Mouse (Mus musculus) heart, embryonic 10.5 days (tissue): ENCODE results near the gene Rps21. TPM values are rescaled to one million over a fixed set of nuclear protein-coding genes. Genes with fewer than 3 reads are reported as not detected.
A peak's percentile ranks its signal among the peaks of the same experiment; 100 is the strongest.
"Not testable (repeated sequence)": the region's sequence is repeated elsewhere in the genome, so short reads cannot be mapped to it uniquely, and the experiment has no call there.

ENCODE experiments used
- DNase-seq: peaks from one replicate; pipeline ENCODE4 v3.0.0-alpha.2; 2017; ENCODE audit warnings: low spot score
- H3K27ac ChIP-seq: fragments of 300-500 bp; sonication (generic); 2 replicates; pipeline ENCODE4 v1.5.1; 2016; ENCODE audit warnings: mild to moderate bottlenecking
- H3K27me3 ChIP-seq: fragments of 300-500 bp; sonication (generic); 2 replicates; pipeline ENCODE4 v1.6.1; 2016; ENCODE audit warnings: mild to moderate bottlenecking; ENCODE audit not compliant: poor library complexity, insufficient read depth, severe bottlenecking
- H3K36me3 ChIP-seq: fragments of 300-500 bp; sonication (generic); 2 replicates; pipeline ENCODE4 v1.6.1; 2016; ENCODE audit warnings: mild to moderate bottlenecking, moderate library complexity
- H3K4me1 ChIP-seq: fragments of 300-500 bp; sonication (generic); 2 replicates; pipeline ENCODE4 v1.6.1; 2016; ENCODE audit warnings: mild to moderate bottlenecking
- H3K4me3 ChIP-seq: fragments of 300-500 bp; sonication (generic); 2 replicates; pipeline ENCODE4 v1.5.1; 2016; ENCODE audit warnings: mild to moderate bottlenecking, moderate library complexity
- H3K9me3 ChIP-seq: fragments of 300-500 bp; sonication (generic); 2 replicates; pipeline ENCODE4 v1.6.1; 2016; ENCODE audit warnings: mild to moderate bottlenecking, moderate library complexity
- WGBS: fragments of 180-500 bp; shearing (Covaris S2); methylation state at CpG from one replicate; pipeline ENCODE4 v1.1.7; 2016; 5-methylcytosine and 5-hydroxymethylcytosine counted together
- polyA plus RNA-seq: library from polyadenylated mRNA; unstranded; fragments of >200 nt; fragmentation: Nextera tagmentation; extraction: Ambion mirVana; gene quantifications from 2 replicates; pipeline ENCODE4 v1.2.1, GENCODE M21; 2016

The Rps21 gene
- polyA plus RNA-seq, 1 experiment from 2014 or later, result 360 TPM

DNA sequence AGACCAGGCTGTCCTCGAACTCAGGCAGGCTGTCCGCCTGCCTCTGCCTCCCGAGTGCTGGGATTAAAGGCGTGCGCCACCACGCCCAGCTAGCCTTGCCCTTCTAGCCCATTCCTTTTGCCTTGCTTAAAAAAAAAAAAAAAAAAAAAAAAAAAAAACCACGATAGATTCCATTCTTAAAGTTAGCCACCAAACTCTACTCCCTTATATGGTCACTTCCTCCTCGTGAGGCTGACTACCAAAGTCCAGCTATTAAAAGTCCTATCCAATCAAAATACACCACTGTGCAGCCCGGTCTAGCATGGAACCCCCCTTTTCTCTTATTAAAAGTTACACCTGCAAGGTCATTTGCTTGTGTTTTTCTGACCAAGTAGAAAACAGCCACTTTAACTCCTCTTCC, 1.5 kb upstream of the Rps21 start:
- WGBS, result 93% methylated on average over 9 of the region's 9 CpGs
- Histone ChIP-seq H3K9me3 (no peaks in the 10 kb centered on the region), H3K27me3 (no peaks in the 10 kb centered on the region), H3K36me3 (peaks cover 28% of the 10 kb centered on the region), H3K4me3 (peak overlapping the region; percentile 88), H3K4me1 (peaks cover 24% of the 10 kb centered on the region), H3K27ac (peak overlapping the region; percentile 92)
- DNase-seq, result no peak

DNA sequence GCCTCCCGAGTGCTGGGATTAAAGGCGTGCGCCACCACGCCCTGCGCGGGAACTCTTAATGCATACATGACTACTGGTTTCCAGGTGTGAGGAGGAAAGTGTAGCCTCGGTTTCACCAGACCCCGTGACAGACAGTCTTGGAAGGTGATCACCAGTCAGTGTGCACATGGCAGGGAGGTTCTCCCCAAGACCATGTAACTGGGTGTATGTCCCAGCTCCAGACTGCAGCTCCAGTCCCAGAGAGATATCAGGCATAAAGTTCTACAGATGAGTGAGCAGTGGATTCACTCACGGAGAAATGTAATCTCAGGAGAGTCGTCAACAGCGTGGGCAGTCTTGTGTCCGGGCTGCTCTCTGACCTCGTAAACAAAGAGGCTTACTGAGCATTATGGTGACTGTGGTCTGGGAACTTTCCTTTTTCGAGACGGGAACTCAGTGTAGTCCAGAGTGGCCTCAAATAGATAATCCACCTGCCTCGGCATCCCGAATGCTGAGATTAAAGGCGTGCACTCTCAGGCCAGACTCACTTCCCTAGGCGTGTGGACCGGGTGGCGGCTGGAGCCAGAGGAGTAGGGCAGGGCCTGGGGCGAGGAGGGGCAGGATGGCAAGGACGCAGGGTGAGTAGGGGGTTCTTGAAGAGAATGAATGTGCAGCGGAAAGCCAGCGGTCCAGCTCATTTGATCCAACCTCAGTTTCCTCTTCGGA, 729 bp upstream of the Rps21 start:
- Histone ChIP-seq H3K27ac (peak overlapping the region; percentile 92), H3K36me3 (peaks cover 34% of the 10 kb centered on the region), H3K27me3 (no peaks in the 10 kb centered on the region), H3K4me3 (peak overlapping the region; percentile 88), H3K4me1 (peaks cover 23% of the 10 kb centered on the region), H3K9me3 (no peaks in the 10 kb centered on the region)
- WGBS, result 23% methylated on average over 26 of the region's 26 CpGs
- no peak for DNase-seq

DNA sequence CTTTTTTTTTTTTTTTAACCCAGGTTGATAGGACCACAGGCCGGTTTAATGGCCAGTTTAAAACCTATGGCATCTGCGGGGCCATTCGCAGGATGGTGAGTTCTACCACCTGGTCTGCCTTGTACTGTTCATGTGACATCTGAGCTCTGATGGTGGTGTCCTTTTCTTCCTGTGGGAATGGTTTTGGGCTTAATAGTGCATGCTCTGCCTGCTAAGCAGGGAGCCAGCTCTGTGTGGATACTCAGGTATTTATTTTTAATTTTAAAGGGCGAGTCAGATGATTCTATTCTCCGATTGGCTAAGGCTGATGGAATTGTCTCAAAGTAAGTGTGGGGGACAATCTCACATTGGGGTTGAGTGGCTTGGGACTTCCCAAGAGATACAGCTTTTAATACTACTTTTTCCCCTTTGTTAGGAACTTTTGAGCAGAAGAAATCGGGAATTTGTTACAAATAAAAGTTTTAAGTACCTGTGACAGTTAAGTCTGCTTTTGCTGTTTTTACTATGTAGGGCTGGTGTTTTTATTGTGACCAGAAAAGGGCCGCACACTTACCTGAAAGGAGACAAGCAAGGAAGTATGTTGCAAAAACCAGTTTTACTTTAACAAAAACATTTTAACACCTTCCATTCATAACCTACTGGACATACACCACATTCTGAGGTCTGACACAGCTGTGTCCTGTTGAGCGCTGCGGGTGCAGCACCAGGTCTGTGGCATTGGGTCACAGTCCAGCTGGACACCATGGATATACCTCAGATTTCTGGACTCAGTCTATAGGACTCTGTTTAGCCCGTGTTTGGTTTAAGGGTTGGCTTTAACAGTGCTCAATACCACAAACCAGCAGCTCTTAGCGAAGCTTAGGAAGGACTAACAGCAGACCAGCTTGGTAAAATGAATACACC, 1.0 kb downstream of the Rps21 start:
- 53% methylated on average over 11 of the region's 11 CpGs for WGBS
- no peaks in the 10 kb centered on the region for H3K27me3 ChIP-seq
- H3K9me3 ChIP-seq, result no peaks in the 10 kb centered on the region
- H3K4me3 ChIP-seq, result peak overlapping the region; percentile 88
- peak overlapping the region; percentile 91 for H3K27ac ChIP-seq
- DNase-seq, result no peak
- peaks cover 33% of the 10 kb centered on the region for H3K4me1 ChIP-seq
- H3K36me3 ChIP-seq, result peaks cover 50% of the 10 kb centered on the region

DNA sequence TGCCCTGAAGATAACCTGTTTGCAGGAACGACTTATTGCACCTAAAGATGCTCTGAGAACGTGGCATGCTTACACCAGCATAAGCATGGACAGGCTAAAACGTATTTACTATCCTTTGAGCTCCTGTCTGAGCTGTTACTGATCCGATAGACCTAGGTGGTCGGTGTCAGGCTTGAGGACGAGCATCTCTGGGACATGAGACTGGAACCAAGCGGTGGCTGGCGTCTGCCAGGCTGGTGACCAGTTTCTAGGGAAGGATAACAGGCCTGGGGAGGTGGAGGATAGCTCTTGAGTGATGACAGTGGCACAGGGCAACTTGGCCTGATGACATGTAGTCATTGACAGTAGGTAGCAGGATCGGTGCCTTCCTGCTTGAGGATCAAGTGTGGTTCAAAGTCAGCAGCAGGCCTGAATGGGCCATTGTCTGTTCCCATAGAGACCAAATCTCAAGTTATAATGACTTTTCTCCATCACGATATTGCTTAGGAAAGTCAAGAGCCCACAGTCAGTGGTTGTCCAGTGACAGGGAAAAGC, 1.8 kb downstream of the Rps21 start:
- not testable (repeated sequence) for H3K27me3 ChIP-seq, H3K9me3 ChIP-seq, DNase-seq, H3K4me3 ChIP-seq, H3K27ac ChIP-seq
- WGBS, result 74% methylated on average over 10 of the region's 10 CpGs
- Histone ChIP-seq H3K4me1 (peaks cover 33% of the 10 kb centered on the region), H3K36me3 (peaks cover 59% of the 10 kb centered on the region)

DNA sequence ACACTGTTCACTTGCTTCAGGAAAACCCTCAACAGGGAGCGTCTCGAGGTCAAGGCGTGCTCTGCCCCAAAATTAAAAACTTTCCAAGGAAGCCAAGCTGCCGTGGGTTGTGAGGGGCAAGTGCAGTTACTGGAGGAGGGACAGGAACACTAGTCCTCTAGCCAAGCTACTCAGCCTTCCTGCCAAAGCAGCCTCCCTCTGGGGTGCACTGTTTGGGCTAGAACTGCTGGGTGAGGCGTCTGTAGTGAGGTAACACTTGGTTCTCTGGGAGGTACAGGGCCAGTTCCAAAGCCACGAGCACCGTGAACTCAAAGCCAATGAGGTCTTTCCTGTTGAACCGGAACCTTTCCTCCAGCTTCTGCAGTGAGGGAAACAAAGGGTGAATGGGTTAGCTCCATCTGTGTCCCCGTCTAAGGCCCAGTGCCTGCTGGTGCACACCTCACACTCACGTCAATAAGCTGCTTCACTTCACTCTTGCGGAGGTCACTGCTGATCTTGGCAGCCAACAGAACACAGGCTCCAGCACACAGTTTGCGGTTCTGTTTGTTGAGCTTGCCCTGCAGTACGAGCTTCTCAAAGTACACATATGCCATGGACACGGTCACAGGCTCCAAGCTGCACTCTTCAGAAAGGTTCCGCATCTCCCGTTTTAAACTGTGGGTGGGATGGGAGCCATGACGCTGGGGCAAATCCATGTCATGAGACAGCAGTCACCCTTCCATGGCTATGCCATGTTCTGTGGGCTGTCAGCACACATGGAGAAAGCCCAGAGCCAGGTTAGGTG, 2.8 kb downstream of the Rps21 start:
- not testable (repeated sequence) for H3K27me3 ChIP-seq, DNase-seq, H3K27ac ChIP-seq, H3K9me3 ChIP-seq, H3K4me3 ChIP-seq
- WGBS, result 77% methylated on average over 17 of the region's 17 CpGs
- Histone ChIP-seq H3K36me3 (peaks cover 67% of the 10 kb centered on the region), H3K4me1 (peaks cover 33% of the 10 kb centered on the region)

- Histone ChIP-seq H3K36me3 (peaks cover 71% of the 10 kb centered on the region), H3K4me1 (peaks cover 31% of the 10 kb centered on the region), H3K4me3 (no peak overlapping the region), H3K27ac (0 out of 2 replicates have a peak overlapping the region, but pooled peaks have one; percentile 17), H3K9me3 (no peaks in the 10 kb centered on the region), H3K27me3 (no peaks in the 10 kb centered on the region)
- 64% methylated on average over 8 of the region's 8 CpGs for WGBS
- no peak for DNase-seq
These were observed 3.7 kb downstream of the Rps21 start for GRCm38 (mm10) chr2:180260610-180261480.

DNA sequence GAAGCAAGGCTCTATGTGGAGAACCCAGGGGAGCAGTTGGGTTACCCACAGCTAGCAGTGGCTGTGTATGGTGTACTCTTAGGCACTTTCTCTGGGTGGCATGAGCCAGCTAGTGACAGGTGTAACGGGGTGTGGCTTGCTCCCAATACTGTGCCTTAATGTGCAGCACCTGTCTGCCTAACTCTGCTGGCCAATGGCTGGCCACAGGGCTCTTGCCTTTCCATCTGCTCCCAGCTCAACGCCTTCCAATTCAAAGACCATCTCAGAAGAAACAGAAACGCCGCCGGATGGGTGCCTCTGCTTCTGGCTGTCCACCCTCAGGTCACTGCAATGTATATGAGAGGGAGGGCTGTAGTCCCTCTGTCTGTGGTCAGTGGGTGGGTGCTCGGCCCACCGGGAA, 4.7 kb downstream of the Rps21 start:
- H3K4me1 ChIP-seq, result peaks cover 22% of the 10 kb centered on the region
- 86% methylated on average over 7 of the region's 7 CpGs for WGBS
- DNase-seq, result no peak
- no peak overlapping the region for H3K4me3 ChIP-seq
- no peaks in the 10 kb centered on the region for H3K9me3 ChIP-seq
- H3K27ac ChIP-seq, result no peak overlapping the region
- H3K36me3 ChIP-seq, result peaks cover 81% of the 10 kb centered on the region
- no peaks in the 10 kb centered on the region for H3K27me3 ChIP-seq

- peaks cover 22% of the 10 kb centered on the region for H3K4me1 ChIP-seq
- no peaks in the 10 kb centered on the region for H3K27me3 ChIP-seq
- no peaks in the 10 kb centered on the region for H3K9me3 ChIP-seq
- peaks cover 86% of the 10 kb centered on the region for H3K36me3 ChIP-seq
- no peak for DNase-seq
- no peak overlapping the region for H3K27ac ChIP-seq
- H3K4me3 ChIP-seq, result no peak overlapping the region
- 69% methylated on average over 3 of the region's 3 CpGs for WGBS
These were observed 5.3 kb downstream of the Rps21 start for GRCm38 (mm10) chr2:180262441-180262840.

DNA sequence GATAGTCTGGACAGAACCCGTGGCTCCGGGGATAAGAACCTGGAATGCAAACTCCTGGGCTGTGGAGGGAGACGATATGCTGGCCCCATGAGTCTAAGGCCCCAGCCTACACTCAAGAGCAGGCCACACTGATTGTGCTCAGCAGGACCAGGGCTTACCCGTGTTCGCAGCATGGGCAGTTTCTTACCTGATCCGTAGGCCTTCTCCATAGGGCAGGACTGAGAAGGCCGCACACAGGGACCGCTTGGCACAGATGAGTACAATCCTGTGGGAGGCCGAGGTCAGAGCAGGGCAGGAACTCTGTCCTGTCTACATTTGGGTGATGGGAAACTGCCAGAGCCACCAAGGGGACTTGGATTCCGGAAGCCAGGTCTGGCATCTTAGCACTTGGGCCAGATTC, 5.7 kb downstream of the Rps21 start:
- WGBS, result 84% methylated on average over 10 of the region's 10 CpGs
- H3K27ac ChIP-seq, result no peak overlapping the region

GRCm38 (mm10) chr2:180267955-180268354, 10.8 kb downstream of the Rps21 start:
- no peak for DNase-seq
- Histone ChIP-seq H3K4me1 (peaks cover 35% of the 10 kb centered on the region), H3K27me3 (no peaks in the 10 kb centered on the region), H3K36me3 (peaks cover 71% of the 10 kb centered on the region), H3K4me3 (no peak overlapping the region), H3K27ac (no peak overlapping the region), H3K9me3 (no peaks in the 10 kb centered on the region)
- whole genome bisulfite sequencing, result 66% methylated on average over 2 of the region's 2 CpGs

More for the DNA sequence above, 5.7 kb downstream of the Rps21 start:
- Histone ChIP-seq H3K36me3 (peaks cover 86% of the 10 kb centered on the region), H3K4me3 (no peak overlapping the region), H3K27me3 (no peaks in the 10 kb centered on the region), H3K9me3 (no peaks in the 10 kb centered on the region), H3K4me1 (peaks cover 22% of the 10 kb centered on the region)
- no peak for DNase-seq

DNA sequence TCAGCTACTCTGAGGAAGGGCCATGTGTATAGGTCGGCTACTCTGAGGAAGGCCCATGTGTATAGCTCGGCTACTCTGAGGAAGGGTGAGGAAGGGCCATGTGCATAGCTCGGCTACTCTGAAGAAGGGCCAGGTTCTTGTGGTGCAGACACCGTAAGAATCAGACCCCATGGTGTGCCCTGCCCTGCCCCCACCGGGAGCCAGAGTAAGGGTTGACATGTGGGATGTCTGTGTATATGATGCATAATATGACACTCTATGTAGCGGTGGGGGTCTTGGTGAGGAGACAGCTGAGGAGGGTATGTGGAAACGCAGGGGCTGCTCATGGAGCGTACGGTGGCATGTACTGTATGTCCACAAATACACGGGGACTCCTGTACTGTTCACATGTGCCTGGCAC, 12.2 kb downstream of the Rps21 start:
- Histone ChIP-seq H3K27me3 (no peaks in the 10 kb centered on the region), H3K27ac (no peak overlapping the region; the same call in 1 of the 2 replicates), H3K4me1 (peaks cover 42% of the 10 kb centered on the region), H3K36me3 (peaks cover 57% of the 10 kb centered on the region), H3K4me3 (no peak overlapping the region), H3K9me3 (no peaks in the 10 kb centered on the region)
- WGBS, result 91% methylated on average over 10 of the region's 10 CpGs
- DNase-seq, result no peak
